Mouse (Mus musculus) megakaryocyte-erythroid progenitor cell, adult 5-6 weeks (primary cell): ENCODE results near the gene Copb2. TPM values are rescaled to one million over a fixed set of nuclear protein-coding genes. Genes with fewer than 3 reads are reported as not detected.

ENCODE experiments used
- ATAC-seq: replicated peaks from 2 replicates; pipeline ENCODE4 v1.8.0; 2016; ENCODE audit warnings: mild to moderate bottlenecking, inconsistent platforms; ENCODE audit not compliant: severe bottlenecking, poor library complexity, low FRiP score, low TSS enrichment
- total RNA-seq, 2 experiments: library from RNA; stranded (forward) in 1 of 2; stranded (reverse) in 1 of 2; fragments of 200-1000, 215-1000 nt in 1 of 2; fragments of >200 nt in 1 of 2; fragmentation: Nextera tagmentation in 1 of 2; gene quantifications; 2 replicates each; pipeline ENCODE4 v1.2.3; 2014 to 2017

The Copb2 gene
- total RNA-seq, 2 experiments from 2014 or later = 87.0 to 200 TPM

GRCm38 (mm10) chr9:98633287-98634162 lies 70.0 kb downstream of the Copb2 start:
- ATAC-seq = no peak

Other genes starting within 250 kb of the Copb2 start
- gene Rbp1, start 140.8 kb upstream of the Copb2 start, total RNA-seq (2014; fragmentation: Nextera tagmentation) = 2.2 and 3.6 TPM in 2 replicates
- gene Rbp1, start 140.8 kb upstream of the Copb2 start, total RNA-seq (2017) = 0.99 and 1.8 TPM in 2 replicates
- not detected in 2 replicates for gene Rbp2, start 77.6 kb upstream of the Copb2 start, total RNA-seq (2014; fragmentation: Nextera tagmentation)
- not detected in 2 replicates for gene Rbp2, start 77.6 kb upstream of the Copb2 start, total RNA-seq (2017)
- 60.0 and 61.5 TPM in 2 replicates for gene Mrps22, start 37.9 kb downstream of the Copb2 start, total RNA-seq (2014; fragmentation: Nextera tagmentation)
- 133 and 170 TPM in 2 replicates for gene Mrps22, start 37.9 kb downstream of the Copb2 start, total RNA-seq (2017)